Mouse (Mus musculus): ENCODE data around the gene Gm10271.

Gene Gm10271

DNA sequence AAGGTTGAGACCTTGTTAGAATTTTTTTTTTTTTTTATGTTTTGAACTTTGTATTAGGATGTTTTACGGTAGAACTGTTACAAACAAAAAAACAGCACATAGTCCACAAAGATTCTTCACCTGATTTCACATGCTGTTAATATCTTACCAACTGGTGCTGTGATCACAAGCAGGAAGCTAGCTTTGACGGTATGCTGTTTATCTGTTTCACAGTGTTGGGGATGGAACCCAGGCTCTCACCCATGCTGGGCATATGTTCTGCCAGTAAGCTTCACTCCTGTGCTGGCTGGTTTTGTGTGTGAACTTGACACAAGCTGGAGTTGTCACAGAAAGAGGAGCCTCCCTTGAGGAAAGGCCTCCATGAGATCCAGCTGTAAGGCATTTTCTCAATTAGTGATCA is 5.4 kb upstream of the Gm10271 start:
- no peak for DNase-seq

DNA sequence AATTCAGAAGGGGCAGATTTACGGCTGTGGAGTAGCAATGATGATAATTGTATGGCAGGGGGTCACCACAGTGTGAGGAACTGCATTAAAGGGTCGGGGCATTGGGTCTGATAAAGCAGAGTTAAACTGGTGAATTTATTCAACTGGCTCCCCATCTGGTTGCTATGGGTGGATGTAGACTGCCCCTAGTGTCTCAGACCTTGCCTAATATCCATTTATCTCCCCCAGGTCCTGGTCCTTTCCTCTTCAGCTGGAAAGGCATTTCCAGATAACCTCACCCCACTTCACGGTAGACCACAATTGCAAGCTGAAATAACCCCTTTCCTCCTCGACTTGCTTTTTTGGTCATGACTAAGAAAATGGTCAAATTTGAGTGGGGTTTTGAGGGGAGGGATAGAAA is 5.0 kb upstream of the Gm10271 start:
- no peak for DNase-seq

DNA sequence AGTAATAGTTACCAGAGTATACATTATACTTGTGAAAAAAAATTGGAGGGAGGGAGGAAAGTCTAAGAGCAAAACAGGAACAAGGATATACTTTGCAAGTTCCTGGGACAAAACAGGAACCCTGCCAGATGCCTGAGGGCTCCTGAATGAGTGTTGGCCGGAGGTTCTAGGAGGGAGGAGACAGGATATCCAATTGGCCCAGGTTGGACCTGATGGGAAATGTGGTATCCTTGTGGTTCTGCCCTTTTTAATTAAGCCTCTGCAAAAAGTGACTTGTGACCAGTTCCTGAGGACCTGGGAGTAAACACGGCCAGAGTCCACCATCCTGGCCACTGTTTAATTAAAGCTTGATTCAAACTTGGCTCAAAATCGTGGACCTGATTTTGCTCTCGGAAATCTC is 3.7 kb downstream of the Gm10271 start:
- DNase-seq, result no peak

DNA sequence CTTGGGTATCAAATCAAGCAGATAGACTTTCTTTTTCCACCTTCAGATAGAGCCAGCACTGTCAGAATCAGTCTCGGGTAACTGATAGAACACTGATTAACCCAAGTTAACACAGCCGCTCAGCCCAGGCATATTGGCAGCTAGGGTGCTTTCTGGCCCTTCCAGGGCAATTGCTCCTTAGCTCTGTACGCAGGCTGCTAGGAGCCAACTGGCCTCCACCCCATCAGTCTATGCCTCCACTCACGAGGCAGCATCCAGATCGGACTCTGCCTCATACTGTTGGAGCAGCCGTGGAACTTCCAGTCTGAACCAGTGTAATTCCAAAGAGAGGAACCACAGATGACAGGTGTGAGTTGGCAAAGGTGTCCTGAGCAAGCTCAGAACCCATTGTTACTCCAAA is 6.3 kb downstream of the Gm10271 start:
- DNase-seq, result no peak

DNA sequence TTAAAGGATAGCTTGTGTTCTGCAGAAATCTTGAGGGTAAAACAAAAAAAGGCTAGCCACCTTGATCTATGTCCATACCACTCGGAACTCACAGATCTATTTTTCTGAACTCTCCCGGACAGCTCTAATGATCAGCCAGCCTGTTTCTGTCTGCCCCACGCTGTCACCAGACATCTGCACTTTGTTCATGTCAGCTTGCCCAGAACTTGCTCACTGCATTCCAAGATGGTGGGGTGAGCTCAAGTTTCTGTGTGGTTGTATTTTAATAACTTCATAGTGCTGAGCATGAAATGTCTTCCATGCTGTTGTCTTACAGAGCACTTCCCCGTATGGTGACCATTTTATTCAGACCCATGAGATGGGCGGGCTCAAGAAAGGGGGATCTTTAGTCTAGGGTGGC is 7.1 kb downstream of the Gm10271 start:
- DNase-seq, result no peak

DNA sequence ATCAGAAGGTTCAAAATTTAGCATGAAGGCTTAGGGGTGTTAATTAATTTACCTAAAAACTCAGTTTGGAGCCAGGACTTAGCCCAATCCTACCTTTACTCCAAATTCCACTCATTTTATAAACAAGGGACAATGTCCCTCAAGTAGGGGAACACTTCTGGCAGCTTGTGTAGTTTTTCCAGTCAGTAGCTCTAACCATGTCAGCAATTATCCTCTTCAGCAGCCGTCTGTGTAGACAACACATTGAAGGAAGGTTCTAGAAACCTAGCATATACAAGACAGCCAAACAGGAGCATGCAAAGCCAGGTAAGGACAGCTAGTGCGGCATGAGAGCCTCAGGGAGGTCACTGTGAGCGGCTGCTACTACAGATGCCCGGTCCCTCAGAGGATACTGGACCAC is 7.8 kb downstream of the Gm10271 start:
- no peak for DNase-seq

DNA sequence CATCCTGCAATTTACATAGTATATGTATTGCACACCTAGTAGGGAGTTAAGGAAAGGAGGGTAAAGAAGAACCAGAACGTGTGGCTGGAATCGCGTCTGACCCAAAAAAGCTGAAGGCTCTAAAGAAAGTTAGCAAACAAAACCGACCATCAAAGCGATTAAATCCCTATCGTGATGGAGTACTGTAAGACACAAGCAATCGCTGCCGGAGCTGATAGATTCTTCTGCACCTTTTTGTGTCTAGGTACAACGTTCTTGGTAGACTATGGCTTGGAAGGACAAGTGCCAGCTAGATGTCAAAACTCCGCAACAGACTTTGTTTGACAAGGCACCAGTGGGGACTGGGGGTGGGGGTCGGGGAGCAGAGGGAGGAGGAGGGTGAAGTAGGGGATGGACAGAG is 8.3 kb downstream of the Gm10271 start:
- DNase-seq, result no peak

DNA sequence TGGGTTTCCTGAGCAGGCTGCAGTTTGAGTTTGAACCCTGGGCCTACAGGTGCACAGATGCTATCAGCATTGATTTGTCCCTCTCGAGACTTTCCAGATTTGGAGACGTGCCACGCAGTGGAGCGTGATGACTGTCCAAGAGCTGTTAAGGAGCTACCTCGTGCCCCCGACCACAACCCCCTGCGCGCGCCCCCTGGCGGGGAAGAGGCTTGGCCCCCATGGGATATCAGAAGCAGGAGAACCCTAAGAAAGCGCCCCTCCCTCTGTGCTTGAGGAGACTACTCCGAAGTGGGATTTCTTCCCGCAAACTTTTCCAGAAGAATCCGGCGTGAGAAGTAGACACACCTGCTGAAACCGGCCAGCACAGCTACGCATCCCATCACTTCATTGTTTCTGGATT is 9.6 kb downstream of the Gm10271 start:
- DNase-seq, result no peak

DNA sequence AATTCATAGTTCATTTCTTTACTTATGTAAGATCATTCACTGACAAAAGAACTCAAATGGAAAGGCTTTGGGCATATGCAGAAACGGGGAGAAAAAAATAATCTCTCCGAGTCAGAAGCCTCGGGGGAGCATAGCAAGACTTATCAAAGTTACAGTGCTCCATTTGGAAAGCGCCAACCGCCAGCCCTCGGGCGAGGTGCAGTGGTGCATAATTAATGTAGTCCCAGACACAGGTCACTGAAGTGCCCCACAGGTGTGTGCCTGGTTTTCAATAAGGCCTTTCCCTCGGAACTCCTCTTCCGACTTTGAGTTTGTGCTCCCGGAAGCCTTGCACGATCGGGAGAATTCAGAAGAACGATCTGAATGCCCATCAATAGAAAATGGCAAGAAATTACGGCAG is 10.3 kb downstream of the Gm10271 start:
- DNase-seq, result no peak

DNA sequence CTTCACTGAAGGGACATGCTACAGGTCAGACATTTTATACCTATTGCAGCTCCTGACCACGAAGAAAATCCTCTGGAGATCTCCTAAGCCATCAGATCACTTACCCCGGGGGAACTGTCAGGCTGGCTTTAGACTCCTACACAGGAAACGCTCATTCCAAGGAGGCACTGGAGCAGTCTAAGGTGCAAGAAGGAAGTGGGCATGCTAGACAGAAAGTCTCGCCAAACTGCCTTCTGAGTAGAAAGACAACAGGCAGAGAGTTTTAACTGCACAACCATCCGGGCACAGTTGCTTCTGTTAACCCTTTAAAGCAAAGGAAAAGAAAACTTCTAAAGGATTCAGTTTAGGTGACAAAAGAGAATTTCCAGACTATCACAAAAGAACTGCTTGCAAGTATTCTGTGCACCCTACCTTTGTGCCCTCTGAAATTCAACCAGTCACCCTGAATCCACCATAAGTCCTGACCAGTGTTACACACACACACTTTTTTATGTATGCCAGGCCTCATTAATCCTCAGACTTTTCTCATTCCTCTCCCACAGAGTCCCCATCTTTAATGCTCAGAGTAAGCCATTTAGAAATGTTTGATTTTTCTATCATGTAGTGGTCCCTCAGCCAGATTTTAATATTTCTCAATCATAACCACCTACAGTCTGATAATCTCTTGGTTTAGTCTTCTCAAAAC is 14.4 kb downstream of the Gm10271 start:
- DNase-seq, result no peak

DNA sequence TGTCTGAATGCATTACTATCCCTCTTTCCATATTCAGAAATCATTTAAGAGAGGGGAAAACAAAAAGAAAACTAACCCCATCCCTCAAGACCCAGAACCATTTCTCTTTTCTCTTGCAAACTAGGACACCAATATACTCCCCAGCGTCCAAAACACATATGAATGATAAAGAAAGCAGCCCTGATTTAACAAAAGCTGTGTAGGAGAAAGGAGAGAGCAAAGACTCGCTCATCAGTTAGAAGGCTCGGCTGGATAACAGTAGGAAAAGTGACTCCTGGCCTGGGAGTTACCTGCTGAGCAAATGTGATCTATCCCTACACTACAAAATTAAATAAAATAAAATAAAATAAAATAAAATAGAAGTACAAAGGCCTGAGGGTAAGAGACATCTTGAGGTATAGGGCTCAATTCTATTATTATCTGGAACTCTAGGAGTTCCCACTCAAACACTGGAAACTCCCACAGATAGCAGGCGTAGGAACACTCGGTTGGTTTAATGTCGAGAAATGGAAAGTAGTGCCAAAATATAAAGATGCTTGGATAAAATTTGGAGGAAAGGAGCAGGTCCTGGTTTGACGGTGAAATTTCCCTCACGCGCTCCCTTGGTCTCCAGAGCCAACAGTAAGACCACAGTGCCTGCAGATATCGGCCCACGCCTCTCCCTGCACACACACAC is 15.8 kb downstream of the Gm10271 start:
- no peak for DNase-seq

DNA sequence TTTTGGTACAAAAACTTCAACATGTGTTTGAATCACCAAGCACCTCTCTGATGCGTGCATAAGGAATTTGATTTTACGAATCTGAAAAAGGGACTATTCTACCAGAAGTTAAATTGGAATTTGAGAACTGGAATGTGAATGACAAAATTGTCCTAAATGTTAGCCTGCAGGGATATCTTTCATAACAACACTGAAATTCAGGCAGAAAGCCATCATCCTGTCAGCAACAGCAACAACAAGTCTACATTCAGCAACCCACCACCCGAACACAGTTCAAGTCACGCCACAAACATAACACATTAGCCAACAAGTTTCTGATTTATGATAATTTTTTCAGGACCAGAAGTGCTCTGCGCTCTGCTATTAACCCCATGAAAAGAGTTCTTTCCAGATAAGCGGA is 17.2 kb downstream of the Gm10271 start:
- DNase-seq, result no peak

DNA sequence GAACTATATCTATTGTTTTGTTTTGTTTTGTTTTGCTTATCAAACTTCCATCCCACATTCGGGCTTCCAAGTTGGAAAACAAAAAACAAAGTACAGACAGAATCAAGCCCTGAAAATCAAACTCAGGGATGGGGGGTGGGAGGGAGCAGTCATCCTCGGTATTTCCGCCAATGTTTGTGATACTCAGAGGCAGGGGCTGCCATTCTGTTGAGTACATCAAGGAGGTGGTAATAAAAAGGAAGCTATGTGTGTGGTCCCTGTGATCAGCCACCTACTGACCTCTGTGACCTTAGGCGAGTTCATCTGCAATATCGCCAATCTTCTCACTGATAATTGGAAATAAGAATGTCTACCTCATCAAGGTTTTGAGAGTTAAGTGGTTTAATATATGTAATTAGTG is 21.5 kb downstream of the Gm10271 start:
- DNase-seq, result no peak

DNA sequence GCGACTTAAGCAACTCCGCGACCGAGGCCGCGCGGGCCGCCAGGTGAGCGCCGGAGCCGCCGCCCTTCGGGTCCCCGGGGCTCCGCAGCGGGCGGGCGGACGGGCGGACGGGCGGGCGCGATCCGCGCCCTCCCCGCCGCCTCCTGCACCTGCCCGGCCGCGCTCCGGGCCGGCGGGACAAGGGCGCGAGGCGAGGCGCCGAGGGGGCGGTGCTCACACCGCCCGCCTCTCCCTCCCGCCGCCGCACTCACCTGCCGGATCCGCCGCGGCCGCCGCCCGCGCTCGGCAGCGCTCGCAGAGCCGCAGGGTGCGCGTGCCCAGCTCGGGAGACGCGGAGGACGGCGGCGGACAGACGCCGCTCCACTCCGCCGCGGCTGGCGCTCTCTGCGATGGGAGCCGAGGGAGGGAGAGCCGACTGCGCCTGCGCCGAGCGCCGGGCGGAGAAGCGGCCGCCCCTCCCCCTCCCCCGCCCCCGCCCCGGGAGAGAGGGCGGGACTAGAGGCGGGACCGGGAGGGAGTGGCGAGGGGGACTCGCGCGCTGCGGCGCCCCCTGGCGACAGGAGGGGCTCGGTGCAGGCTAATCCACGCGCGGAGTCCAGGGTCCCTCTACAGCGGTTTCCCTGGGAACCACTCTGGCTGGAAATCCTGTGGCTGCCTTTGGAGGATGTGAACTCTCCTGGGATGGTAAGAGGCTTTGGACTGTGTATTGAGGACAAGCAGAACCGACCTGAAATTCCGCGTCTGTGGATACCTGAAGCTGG is 22.2 kb downstream of the Gm10271 start, which contains the start of gene Rab3ip:
Rab3ip (minus strand) TSS at position 761 of the 761 bp plus-strand sequence.
- peak; percentile 94 to 97 for DNase-seq

DNA sequence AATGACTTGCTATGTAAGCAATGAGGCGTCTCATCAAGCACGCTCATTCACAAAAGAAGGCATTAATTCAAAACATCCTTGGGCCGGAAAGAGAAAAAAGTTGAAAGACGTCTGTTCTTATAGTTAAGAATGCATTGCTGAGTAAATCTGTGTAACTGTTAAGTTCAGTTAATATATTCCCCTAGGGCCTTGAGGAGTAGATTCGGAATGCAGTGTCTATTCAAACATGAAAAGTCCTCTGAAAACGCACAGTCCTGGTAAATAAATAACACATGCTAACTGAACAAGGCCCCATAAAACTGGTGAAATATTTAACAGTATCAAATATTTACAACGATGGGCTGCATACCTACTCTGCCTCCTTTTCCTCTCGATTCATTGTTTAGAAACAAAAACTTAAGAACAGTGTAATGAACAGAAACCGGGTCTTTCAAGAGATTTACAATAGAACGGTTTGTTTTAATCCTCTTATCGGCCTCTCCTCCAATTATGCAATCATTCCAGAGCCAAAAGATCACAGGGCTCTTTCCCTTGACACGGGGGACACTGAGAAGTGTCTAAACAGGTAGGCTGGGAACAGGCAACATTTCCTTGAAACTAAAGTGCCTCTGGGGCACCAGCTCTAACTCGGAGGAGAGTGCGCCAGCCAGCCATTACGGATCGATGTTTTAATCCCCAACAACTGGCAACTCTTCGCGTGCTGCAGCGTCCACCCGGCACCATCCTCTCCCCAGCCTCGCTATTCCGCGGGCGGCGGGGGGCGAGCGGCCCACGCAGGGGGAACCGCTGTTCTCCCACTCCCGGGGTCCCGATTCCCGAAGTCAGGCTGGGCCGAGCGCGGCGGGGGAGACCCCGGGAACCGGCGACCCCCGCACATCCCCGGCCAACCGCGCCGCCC is 23.0 kb downstream of the Gm10271 start:
- DNase-seq, result peak in 1 of 2 experiments; percentile 63

DNA sequence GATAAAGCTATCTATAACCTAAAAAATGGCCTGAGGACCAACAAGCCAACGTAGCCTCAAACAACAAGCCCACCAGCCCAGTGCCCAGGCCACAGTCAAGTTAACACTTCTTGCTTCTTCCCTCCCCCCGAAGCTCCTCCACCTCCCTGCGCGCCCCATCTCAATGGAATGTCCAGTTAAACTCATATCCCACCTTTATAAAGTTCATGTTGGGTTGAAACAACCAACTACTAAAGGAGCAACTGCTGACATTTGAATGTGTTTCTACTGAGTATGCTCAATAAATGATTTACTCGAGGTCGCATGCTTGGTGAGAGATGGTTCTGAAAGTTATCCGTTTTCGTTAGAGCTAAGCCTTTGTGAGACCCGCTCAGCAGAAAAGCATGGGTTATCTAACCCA is 24.0 kb downstream of the Gm10271 start:
- DNase-seq, result no peak

DNA sequence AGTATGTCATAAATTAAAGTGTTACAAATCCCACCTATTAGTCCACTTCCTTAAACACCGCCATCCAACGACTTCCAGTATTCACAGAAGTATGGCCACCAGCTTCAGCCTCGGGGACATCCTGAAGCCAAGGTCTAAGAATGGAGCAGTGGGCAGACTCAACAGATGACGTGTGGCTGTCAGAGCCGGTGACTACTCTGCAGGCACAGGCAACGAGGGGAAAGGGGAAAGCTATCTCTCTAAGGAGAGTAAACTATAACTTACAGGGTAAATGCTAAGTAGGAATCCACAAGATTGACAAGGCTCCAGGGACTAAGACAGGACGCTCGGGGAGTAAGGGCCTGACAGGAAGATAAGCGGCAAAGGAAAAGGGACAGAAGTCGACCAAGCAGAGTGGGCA is 27.5 kb downstream of the Gm10271 start:
- no peak for DNase-seq

DNA sequence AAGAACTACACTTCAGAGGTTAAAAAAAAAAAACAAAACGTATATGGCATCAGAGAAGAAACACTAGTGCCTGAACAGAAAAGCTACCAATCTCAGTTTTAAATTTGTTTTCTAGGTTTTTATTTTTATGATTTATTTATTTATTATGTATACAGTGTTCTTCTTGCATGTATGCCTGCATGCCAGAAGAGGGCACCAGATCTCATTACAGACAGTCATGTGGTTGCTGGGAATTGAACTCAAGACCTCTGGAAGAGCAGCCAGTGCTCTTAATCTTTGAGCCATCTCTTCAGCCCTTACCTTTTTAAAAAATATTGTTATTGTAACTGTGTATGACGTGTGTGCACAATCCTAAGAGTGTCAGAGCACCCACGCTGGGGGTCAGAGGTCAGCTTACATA is 28.3 kb downstream of the Gm10271 start:
- no peak for DNase-seq

DNA sequence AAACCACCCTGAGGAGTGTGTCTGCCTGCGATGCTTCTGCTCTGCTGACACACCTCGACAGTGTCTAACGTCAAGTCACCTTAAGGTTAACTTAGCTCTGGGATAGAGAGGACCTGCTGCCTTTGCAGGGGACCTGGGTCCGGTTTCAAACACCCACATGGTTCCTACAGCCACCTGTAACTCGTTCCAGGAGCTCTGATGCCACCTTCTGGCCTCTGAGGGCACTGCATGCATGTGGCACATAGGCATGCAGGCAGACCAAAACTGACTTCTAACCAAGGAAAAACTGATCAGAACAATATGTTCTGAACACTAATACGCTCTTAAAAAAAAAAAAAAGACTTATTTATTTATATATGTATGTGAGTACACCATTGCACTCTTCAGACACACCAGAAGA is 29.4 kb downstream of the Gm10271 start:
- peak; percentile 24 to 51 for DNase-seq

DNA sequence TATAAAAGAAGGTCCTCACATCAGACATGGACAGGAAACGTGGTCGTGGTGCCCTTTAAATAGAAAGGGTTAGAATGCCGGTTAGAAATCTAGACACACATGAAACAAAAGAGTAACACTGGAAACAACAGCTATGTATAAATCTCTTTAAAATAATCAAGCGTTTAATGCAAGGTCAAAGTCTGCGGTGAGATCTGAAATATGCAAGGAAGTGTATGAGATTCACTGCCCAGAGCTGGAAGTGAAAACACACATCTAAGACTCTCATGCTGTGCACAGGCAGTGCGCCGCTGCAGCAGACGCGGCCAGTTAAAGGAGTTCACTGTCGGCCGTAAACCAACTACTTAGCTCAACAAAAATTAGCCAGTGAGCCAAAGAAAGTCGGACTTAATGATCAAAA is 37.4 kb downstream of the Gm10271 start:
- DNase-seq, result no peak

DNA sequence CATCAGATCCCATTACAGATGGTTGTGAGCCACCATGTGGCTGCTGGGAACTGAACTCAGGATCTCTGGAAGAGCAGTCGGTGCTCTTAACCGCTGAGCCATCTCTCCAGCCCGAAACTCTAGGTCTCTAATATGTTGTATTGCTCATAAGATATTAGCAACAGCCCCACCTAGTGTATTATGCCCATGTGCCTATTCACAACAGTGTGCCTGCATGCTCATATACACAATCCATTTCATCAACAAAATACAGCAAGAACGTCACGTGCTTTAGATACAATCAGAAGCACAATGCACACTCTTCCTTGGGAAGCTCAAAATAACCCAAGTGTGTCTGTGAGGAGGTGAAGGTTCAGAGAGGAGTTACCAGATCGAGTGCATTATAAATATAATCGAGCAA is 38.6 kb downstream of the Gm10271 start:
- no peak for DNase-seq

DNA sequence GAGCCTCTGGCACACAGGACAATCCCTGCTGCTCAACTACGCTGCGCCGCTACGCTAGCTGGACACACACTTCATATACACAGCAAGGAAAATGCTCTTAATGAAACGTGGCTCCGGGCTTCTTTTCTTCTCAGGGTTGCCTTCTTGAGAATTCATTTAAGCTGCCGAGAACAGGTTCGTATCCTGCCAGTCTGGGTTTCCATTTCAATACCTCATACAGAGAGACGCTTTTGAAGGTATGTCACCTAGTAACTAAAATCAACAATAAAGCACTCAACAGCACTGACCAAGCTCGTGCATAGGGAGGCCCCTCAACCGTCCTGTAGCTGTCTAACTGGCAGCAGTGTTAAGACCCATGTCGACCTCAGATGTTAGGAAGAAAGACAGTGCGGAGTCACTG is 40.0 kb downstream of the Gm10271 start:
- no peak for DNase-seq

Data from cerebellum, postnatal 25 days (tissue).